Mouse (Mus musculus) kidney, postnatal 0 days (tissue): ENCODE results near the gene Myo6. TPM values are rescaled to one million over a fixed set of nuclear protein-coding genes. Genes with fewer than 3 reads are reported as not detected.
A peak's percentile ranks its signal among the peaks of the same experiment; 100 is the strongest.

Source experiments
- ATAC-seq: fragments of 200-750 bp; cut with Nextera tagmentation; replicated peaks from 2 replicates; pipeline ENCODE4 v1.8.0; 2017; ENCODE audit warnings: low read depth, moderate number of reproducible peaks, moderate TSS enrichment, moderate library complexity; ENCODE audit not compliant: low FRiP score
- DNase-seq: peaks from one replicate; pipeline ENCODE4 v3.0.0-alpha.2; 2016; ENCODE audit warnings: low spot score
- H3K27ac ChIP-seq: fragments of 300-500 bp; sonication (generic); 2 replicates; pipeline ENCODE4 v1.5.1; 2014; ENCODE audit warnings: mild to moderate bottlenecking
- H3K27me3 ChIP-seq: fragments of 300-500 bp; sonication (generic); 2 replicates; pipeline ENCODE4 v1.6.1; 2014; ENCODE audit warnings: low read length, mixed read lengths; ENCODE audit not compliant: insufficient read depth
- H3K36me3 ChIP-seq: fragments of 300-500 bp; sonication (generic); 2 replicates; pipeline ENCODE4 v1.6.1; 2014; ENCODE audit warnings: low read length, mixed read lengths; ENCODE audit not compliant: insufficient read depth
- H3K4me1 ChIP-seq: fragments of 300-500 bp; sonication (generic); replicated peaks from 2 replicates; pipeline ENCODE4 v1.6.1; 2014; ENCODE audit warnings: antibody characterized with exemption, low read length, mixed read lengths; ENCODE audit not compliant: insufficient read depth
- H3K4me2 ChIP-seq: fragments of 300-500 bp; sonication (generic); 2 replicates; pipeline ENCODE4 v1.6.1; 2014; ENCODE audit warnings: mild to moderate bottlenecking, low read length, moderate library complexity, mixed read lengths
- H3K4me3 ChIP-seq: fragments of 300-500 bp; sonication (generic); replicated peaks from 2 replicates; pipeline ENCODE4 v1.5.1; 2014; ENCODE audit warnings: low read depth, low read length
- H3K9ac ChIP-seq: fragments of 300-500 bp; sonication (generic); 2 replicates; pipeline ENCODE4 v1.6.1; 2014; ENCODE audit warnings: low read depth, low read length
- H3K9me3 ChIP-seq: fragments of 300-500 bp; sonication (generic); replicated peaks from 2 replicates; pipeline ENCODE4 v1.6.1; 2016; ENCODE audit warnings: low read length, inconsistent platforms, mixed read lengths
- CTCF ChIP-seq: IDR thresholded peaks from 2 replicates; pipeline ENCODE4 v1.5.1; 2016; ENCODE audit warnings: antibody characterized with exemption, low read depth, mild to moderate bottlenecking, moderate library complexity
- WGBS: fragments of 180-500 bp; shearing (Covaris S2); extraction: QIAGEN DNeasy Blood & Tissue Kit; methylation state at CpG from one replicate; pipeline ENCODE4 v1.1.7; 2014; 5-methylcytosine and 5-hydroxymethylcytosine counted together
- polyA plus RNA-seq: library from polyadenylated mRNA; unstranded; fragments of >200 nt; fragmentation: Nextera tagmentation; extraction: Ambion mirVana; gene quantifications from 2 replicates; pipeline ENCODE4 v1.2.1, GENCODE M21; 2015

The Myo6 gene
- polyA plus RNA-seq, result 51.0 and 63.1 TPM in 2 replicates

GRCm38 (mm10) chr9:80164611-80165474 lies at the start of gene Myo6:
TSS of gene Myo6 (plus strand) at chr9:80165031.
- Histone ChIP-seq H3K9ac (peak within 1 kb of the TSS; percentile 91), H3K9me3 (no peaks in the 10 kb centered on the region), H3K4me2 (peak within 1 kb of the TSS; percentile 71), H3K4me1 (peaks cover 5% of the 10 kb centered on the region; the same call in 1 of the 2 replicates), H3K4me3 (peak within 1 kb of the TSS; percentile 93), H3K27me3 (no peaks in the 10 kb centered on the region), H3K36me3 (no peaks in the 10 kb centered on the region), H3K27ac (peak within 1 kb of the TSS; percentile 98)
- ATAC-seq (peak; percentile 97), DNase-seq (peak; percentile 96)
- no peak for TF ChIP-seq CTCF
- WGBS, result 0% methylated on average over 67 of the region's 69 CpGs

DNA sequence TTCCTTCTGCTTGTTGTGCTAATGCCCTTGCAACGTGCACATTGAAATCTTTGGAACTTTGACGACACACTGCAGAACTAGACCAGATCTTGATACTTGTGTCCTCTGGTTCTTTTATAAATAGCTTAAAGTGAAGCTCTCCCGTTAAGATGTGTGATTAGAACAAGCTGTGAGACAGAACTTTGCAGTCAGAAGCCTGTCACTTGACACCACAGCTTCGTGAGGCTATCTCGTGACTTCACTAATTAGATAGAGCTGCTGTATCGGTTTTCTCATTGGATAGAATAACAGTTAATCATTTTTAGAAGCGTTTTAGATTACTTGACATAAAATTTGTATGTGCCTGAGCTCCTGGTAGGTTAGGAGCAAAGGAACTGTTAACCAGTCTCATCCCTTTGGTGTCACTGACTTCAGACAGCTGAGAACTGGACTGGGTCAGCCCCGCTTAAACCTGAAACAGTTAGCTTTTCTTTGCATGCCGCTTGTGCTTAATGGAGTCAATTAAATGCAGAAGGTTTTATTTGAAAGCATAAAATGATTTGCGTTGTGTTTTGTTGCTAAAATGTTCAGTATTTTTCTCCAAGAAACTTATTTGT lies 18.7 kb upstream of the Myo6 start:
- H3K9me3 ChIP-seq, result no peaks in the 10 kb centered on the region
- H3K9ac ChIP-seq, result no peak overlapping the region
- ATAC-seq (no peak; the same call in 1 of the 2 replicates), DNase-seq (peak; percentile 47)
- 38% methylated on average over 10 of the region's 10 CpGs for WGBS
- H3K27me3 ChIP-seq, result no peaks in the 10 kb centered on the region
- H3K27ac ChIP-seq, result no peak overlapping the region
- TF ChIP-seq CTCF, result no peak
- H3K4me3 ChIP-seq, result no peak overlapping the region
- H3K4me1 ChIP-seq, result no peaks in the 10 kb centered on the region
- H3K4me2 ChIP-seq, result no peak overlapping the region
- peaks cover 25% of the 10 kb centered on the region for H3K36me3 ChIP-seq

- Histone ChIP-seq H3K9ac (no peak overlapping the region), H3K9me3 (no peaks in the 10 kb centered on the region), H3K27ac (no peak overlapping the region), H3K36me3 (no peaks in the 10 kb centered on the region), H3K27me3 (no peaks in the 10 kb centered on the region), H3K4me1 (no peaks in the 10 kb centered on the region), H3K4me3 (no peak overlapping the region), H3K4me2 (no peak overlapping the region)
- DNase-seq (no peak), ATAC-seq (no peak)
- TF ChIP-seq CTCF, result no peak
- WGBS, result 84% methylated on average over 5 of the region's 5 CpGs
These were observed 15.2 kb upstream of the Myo6 start for GRCm38 (mm10) chr9:80149594-80149993.

DNA sequence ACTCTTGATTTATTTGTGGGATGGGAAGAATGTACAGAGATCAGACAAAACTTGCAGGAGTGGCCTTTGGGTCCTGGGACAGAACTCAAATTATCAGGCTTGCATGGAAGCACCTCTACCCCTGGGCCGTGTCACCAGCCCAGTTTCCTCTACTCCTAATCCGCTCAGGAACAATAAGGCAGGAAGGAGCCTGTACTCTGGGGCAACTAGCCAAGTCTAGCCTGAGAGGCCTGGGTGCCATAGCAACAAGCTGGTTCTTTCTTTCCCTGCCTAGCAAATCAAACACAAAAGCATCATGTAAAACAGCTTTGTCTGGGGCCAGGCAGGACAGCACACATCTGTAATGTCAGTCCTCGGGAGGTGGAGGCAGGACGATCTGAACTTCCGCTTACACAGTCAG lies 9.6 kb upstream of the Myo6 start:
- Histone ChIP-seq H3K4me3 (no peak overlapping the region), H3K9me3 (no peaks in the 10 kb centered on the region), H3K27me3 (no peaks in the 10 kb centered on the region), H3K4me2 (no peak overlapping the region), H3K27ac (0 out of 2 replicates have a peak overlapping the region, but pooled peaks have one; percentile 31), H3K36me3 (no peaks in the 10 kb centered on the region), H3K9ac (no peak overlapping the region), H3K4me1 (peaks cover 2% of the 10 kb centered on the region; the same call in 1 of the 2 replicates)
- no peak for TF ChIP-seq CTCF
- no peak for ATAC-seq
- DNase-seq, result peak; percentile 60
- WGBS, result 71% methylated on average over 5 of the region's 5 CpGs

DNA sequence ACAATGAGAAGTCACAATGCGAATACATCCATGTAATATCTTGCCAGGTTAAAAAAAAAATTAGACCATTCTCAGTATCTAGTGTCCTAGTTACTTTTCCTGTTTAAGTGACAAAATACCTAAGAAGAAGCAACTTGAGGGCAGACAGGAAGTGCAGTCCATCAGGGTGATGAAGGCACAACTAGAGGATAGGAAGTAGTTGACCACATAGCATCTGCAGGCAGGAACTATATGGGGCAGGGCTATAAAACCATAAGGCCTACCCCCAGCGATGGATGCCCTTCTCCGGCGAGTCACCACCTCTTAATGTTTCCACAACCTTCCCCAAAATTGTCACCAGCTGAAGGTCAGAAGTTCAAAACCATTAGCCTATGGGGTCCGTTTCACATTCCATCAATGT lies 8.1 kb upstream of the Myo6 start:
- DNase-seq (no peak), ATAC-seq (no peak)
- Histone ChIP-seq H3K27me3 (no peaks in the 10 kb centered on the region), H3K9me3 (no peaks in the 10 kb centered on the region), H3K27ac (no peak overlapping the region), H3K4me1 (peaks cover 2% of the 10 kb centered on the region; the same call in 1 of the 2 replicates), H3K36me3 (no peaks in the 10 kb centered on the region), H3K9ac (no peak overlapping the region), H3K4me3 (no peak overlapping the region), H3K4me2 (no peak overlapping the region)
- WGBS, result 71% methylated on average over 5 of the region's 5 CpGs
- no peak for TF ChIP-seq CTCF

DNA sequence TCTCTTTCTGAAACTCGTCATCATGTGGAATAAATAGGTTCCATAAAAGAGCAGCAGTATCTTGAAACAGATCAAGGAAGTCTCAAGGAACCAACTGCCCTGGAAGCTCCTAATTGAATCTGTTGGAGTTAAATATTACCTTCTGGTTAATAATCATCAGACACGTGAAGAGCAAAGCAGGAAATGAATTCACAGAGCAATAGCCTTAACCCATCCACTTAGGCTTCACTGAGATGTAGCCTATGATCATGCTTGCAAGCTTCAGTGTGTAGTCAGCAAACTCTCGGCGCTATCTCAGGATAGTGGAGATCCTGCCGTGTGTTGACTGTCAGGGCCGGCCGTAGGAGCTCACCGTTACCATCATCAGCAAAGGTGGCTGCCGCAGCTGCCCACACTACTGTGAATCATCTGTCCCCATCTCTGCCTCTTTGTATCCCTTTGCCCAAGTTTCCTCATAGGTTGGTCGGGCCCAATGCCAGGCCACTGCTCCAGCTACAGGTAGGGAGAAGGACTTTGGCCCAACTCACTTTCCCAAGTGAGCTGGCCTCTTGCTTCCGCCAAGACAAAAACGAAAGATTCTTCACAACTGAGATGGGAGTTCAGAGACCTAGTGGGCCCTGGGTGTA lies 6.9 kb upstream of the Myo6 start:
- Histone ChIP-seq H3K27ac (peak overlapping the region; percentile 79), H3K4me2 (peak overlapping the region; percentile 1; the same call in 1 of the 2 replicates)
- 67% methylated on average over 12 of the region's 12 CpGs for whole genome bisulfite sequencing

More for the DNA sequence above, 6.9 kb upstream of the Myo6 start:
- Histone ChIP-seq H3K9ac (no peak overlapping the region), H3K4me3 (no peak overlapping the region), H3K9me3 (no peaks in the 10 kb centered on the region), H3K36me3 (no peaks in the 10 kb centered on the region), H3K27me3 (no peaks in the 10 kb centered on the region), H3K4me1 (peaks cover 2% of the 10 kb centered on the region; the same call in 1 of the 2 replicates)
- peak; percentile 51 for DNase-seq
- TF ChIP-seq CTCF, result no peak
- ATAC-seq, result peak; percentile 81
